In genomic region chr12:16392851-16393250, GRCm38 (mm10) we compare ENCODE assay signal across 17 mouse cellular contexts.
"Had no signal": no experiment of that assay in that cellular context is flagged by ENCODE, and none has a peak within 500 bp of the region (broad histone marks: within the 10 kb centered on the region; RNA-seq: fewer than 3 reads in every experiment).

No protein-coding gene starts in this region.

- ATAC-seq: liver, embryonic 12.5 days had no signal

- H3K9me3 ChIP-seq: limb, embryonic 10.5 days; limb, embryonic 13.5 days; liver, embryonic 12.5 days; liver, embryonic 15.5 days had no signal

- H3K27ac ChIP-seq: layer of hippocampus, adult 2 months; limb, embryonic 10.5 days; limb, embryonic 13.5 days; liver, embryonic 12.5 days; liver, embryonic 15.5 days had no signal

- H3K4me1 ChIP-seq: limb, embryonic 10.5 days; liver, embryonic 15.5 days had no signal

- H3K27me3 ChIP-seq: liver, embryonic 12.5 days; liver, embryonic 15.5 days had no signal

- H3K9ac ChIP-seq: limb, embryonic 13.5 days; liver, embryonic 12.5 days; liver, embryonic 15.5 days had no signal

- DNase-seq: kidney, postnatal 14 days; kidney, postnatal 4 days; layer of hippocampus, adult 9-11 months; liver; lung, adult 18-20 months; lung, postnatal 14 days; lung, postnatal 4 days; midbrain, embryonic 14.5 days; thymus, adult 18-20 months; thymus, postnatal 14 days; thymus, postnatal 4 days had no signal

- H3K4me3 ChIP-seq: layer of hippocampus, adult 2 months; limb, embryonic 10.5 days; limb, embryonic 13.5 days; liver, embryonic 12.5 days; liver, embryonic 15.5 days had no signal

- H3K36me3 ChIP-seq: limb, embryonic 10.5 days; limb, embryonic 13.5 days; liver, embryonic 12.5 days; liver, embryonic 15.5 days had no signal

- H3K4me2 ChIP-seq: limb, embryonic 13.5 days; liver, embryonic 12.5 days; liver, embryonic 15.5 days; midbrain, embryonic 11.5 days had no signal
